Mouse (Mus musculus) cerebellum, adult 2 months (tissue): Measurements from ENCODE around the gene Bora. TPM values are rescaled to one million over a fixed set of nuclear protein-coding genes. Genes with fewer than 3 reads are reported as not detected.

Experiments
- DNase-seq, 2 experiments: peaks; one replicate each; pipeline ENCODE4 v3.0.0; 2021
- H3K27ac ChIP-seq: fragments of 200-500 bp; 2 replicates; pipeline ENCODE4 v1.5.1; 2012; ENCODE audit warnings: low read length, control low read depth, inconsistent platforms; ENCODE audit not compliant: insufficient read depth
- H3K27me3 ChIP-seq: fragments of 200-500 bp; 2 replicates; pipeline ENCODE4 v1.6.1; 2012; ENCODE audit warnings: inconsistent platforms, mild to moderate bottlenecking, low read length, moderate library complexity; ENCODE audit not compliant: control insufficient read depth, insufficient read depth
- H3K4me1 ChIP-seq: fragments of 200-500 bp; 2 replicates; pipeline ENCODE4 v1.6.1; 2011; ENCODE audit warnings: low read length; ENCODE audit not compliant: control insufficient read depth, insufficient read depth
- H3K4me3 ChIP-seq: fragments of 200-500 bp; replicated peaks from 2 replicates; pipeline ENCODE3; 2011; ENCODE audit warnings: mild to moderate bottlenecking, low read depth, low read length, control low read depth; ENCODE audit not compliant: insufficient read depth
- CTCF ChIP-seq: fragments of 200-500 bp; IDR thresholded peaks from 2 replicates; pipeline ENCODE4 v1.5.1; 2011; ENCODE audit warnings: low read depth, mild to moderate bottlenecking, control low read depth, low read length, moderate library complexity, borderline replicate concordance; ENCODE audit not compliant: insufficient read depth
- POLR2A ChIP-seq: fragments of 200-500 bp; IDR thresholded peaks from 2 replicates; pipeline ENCODE4 v1.6.1; 2011; ENCODE audit warnings: low read length, control low read depth, borderline replicate concordance; ENCODE audit not compliant: insufficient read depth
- WGBS: fragments of 180-500 bp; shearing (Covaris S2); methylation state at CpG from one replicate; pipeline ENCODE4 v1.1.7; 2018; 5-methylcytosine and 5-hydroxymethylcytosine counted together
- polyA plus RNA-seq: library from polyadenylated mRNA; depleted of rRNA; stranded (reverse); fragments of >200 nt; gene quantifications from 2 replicates; pipeline ENCODE4 v1.2.3, GENCODE M21; 2012

The Bora gene
- polyA plus RNA-seq, 1 experiment, result 4.3 TPM

DNA sequence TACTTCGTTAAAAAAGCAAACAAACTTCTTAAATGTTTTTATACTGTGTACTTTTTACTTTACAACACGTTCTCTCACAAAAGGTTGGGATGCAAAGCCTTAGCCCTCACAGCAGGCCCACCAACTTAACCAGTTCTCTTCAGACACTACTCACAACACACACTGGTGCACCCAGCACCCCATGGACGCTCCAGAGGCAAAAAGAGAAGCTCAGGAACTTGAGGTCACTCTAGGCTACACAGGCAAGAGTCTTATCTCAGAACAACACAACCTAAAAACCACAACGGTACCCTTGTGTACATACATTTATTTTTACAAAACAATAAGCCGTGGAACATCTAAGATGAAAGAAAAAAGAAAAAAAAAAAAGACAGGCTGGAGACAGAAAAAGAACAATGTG, 1.3 kb upstream of the Bora start:
- no peak for DNase-seq
- no peak overlapping the region for H3K27ac ChIP-seq
- 10% methylated on average over 5 of the region's 5 CpGs for WGBS
- H3K27me3 ChIP-seq, result no peaks in the 10 kb centered on the region
- peaks cover 8% of the 10 kb centered on the region for H3K4me1 ChIP-seq
- peak overlapping the region; percentile 2 for H3K4me3 ChIP-seq
- no peak for TF ChIP-seq CTCF

DNA sequence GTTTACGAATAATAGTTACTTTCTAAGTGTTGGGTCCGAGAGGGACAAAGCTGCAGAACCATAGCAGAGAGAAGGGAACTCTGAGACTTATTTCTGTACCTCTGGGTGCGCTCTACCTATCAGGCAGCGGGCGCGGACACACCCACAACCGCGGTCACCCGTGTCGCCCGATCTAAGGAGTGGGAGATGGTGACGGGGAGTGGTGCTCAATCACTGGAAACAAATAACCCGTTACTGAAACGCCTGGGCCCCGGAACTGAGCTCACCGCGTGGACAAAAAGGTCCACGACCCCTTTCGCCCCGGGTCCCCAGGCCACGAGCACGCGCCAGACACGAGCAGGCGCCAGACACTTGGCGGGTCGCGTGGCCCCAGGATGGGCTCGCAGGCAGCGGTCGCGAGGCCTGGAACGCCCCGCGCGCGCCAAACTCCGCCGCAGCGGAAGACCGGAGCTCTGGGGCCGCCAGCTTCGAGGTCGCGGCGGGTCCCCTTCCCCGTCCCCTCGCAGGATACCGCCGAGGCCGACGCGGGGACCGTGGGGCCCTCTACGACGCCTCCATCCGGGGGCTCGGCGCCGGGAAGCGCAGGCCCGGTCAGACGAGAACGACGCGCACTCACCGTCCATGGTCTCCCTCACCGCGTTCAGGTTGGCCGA, 518 bp upstream of the Bora start:
- WGBS, result under 1% methylated on average over 70 of the region's 70 CpGs
- Histone ChIP-seq H3K4me3 (peak overlapping the region; percentile 80), H3K27me3 (no peaks in the 10 kb centered on the region), H3K27ac (peak overlapping the region; percentile 45), H3K4me1 (peaks cover 8% of the 10 kb centered on the region)
- no peak for DNase-seq
- TF ChIP-seq POLR2A (no peak; the same call in 1 of the 2 replicates), CTCF (no peak)

DNA sequence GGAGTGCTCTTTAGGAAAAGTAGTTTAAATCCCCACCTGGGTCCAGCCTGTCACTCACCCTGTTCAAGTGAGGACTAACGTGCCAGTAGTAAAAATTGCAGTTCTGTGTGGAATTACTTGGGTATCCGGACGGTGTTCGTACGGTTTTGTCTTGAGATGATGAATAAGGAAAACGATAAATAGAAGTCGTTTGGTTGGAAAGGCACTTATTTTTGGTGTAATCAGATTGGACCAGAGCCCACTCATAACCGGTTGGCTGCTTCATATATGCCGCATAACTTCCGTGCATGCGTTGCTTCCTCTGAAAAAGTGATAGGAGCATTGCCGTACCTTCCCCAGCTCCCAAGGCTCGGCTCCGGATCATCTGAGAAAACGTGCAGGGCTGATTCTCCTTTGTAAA, 760 bp downstream of the Bora start:
- WGBS, result under 1% methylated on average over 15 of the region's 15 CpGs
- DNase-seq, result no peak
- Histone ChIP-seq H3K4me3 (peak overlapping the region; percentile 99), H3K27ac (no peak overlapping the region), H3K4me1 (peaks cover 8% of the 10 kb centered on the region), H3K27me3 (no peaks in the 10 kb centered on the region)
- TF ChIP-seq POLR2A (no peak), CTCF (no peak)

DNA sequence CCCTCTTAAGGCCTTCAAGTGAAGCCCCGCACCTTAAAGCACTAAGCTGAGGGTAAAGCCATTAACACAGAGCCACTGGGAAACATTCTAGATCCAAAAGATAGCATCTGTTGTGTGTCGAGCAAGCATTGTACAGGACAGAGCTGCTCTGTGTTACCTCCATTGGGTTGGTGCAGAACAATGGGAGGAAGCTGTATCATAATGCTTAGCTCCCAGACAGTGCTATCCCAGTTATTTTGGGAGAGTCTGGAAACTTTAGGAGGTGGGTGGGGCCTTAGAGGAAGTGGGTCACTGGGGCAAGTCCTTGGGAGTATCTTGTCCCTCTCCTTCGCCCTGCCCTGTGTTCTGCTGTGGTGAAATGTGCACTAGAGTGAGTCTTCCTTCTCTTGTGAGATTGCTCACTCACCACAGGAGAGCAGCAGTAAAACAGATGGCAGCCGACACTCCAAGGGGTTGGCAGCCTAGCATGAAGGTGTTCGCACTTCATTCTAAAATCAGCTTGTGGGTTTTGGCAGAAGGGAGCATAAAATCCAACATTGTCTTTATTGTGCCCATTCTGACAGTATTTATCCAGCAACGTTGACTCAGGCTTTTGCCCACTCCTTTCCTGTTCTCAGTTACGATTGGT, 13.1 kb downstream of the Bora start:
- Histone ChIP-seq H3K27me3 (no peaks in the 10 kb centered on the region), H3K4me1 (peaks cover 7% of the 10 kb centered on the region), H3K4me3 (no peak overlapping the region), H3K27ac (no peak overlapping the region)
- WGBS, result 25% methylated on average over 7 of the region's 7 CpGs
- DNase-seq, result peak; percentile 57 to 73
- TF ChIP-seq POLR2A, result no peak
- no peak for TF ChIP-seq CTCF

DNA sequence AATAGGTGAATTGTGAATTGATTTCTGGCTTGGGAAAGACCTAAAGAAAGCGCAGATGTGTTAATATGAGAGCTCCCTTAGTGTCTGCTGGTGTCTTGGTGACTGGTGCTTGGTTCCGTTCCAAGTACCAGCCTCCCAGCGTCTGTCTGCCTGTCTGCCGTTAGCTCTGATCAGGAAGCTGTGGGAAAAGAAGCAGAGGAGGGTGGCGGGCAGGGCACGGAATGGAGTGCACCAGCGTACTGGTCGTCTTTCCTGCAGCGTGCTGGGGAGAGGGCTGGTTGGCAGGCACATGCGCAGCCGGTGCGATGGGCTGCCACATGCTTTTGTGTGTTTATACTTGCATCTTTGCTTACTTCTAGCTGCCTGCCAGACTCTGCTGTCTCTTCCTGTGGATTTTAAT, 14.6 kb downstream of the Bora start:
- peak in 1 of 2 experiments; percentile 20 for DNase-seq
- H3K27me3 ChIP-seq, result no peaks in the 10 kb centered on the region
- H3K4me1 ChIP-seq, result peaks cover 7% of the 10 kb centered on the region
- 48% methylated on average over 12 of the region's 12 CpGs for WGBS
- H3K27ac ChIP-seq, result no peak overlapping the region
- H3K4me3 ChIP-seq, result no peak overlapping the region
- TF ChIP-seq CTCF, result no peak
- no peak for TF ChIP-seq POLR2A

DNA sequence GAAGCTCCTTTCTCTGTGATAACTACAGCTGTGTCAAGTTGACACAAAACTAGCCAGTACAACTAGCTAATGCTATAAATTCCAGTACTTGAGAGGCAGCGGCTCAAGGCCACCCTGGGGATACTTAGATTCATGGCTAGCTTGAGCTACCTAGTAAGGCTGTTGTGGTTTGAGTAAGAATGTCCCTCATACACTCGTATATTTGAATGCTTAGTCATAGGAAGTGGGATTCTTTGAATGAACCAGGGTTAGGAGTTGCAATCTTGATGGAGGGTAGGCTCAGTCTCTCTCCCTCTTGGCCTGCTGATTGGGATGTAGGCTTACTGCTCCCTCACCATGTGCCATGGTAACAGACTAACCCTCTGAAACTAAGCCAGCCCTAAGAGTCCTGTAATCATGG, 17.1 kb downstream of the Bora start:
- Histone ChIP-seq H3K4me3 (no peak overlapping the region), H3K4me1 (peaks cover 7% of the 10 kb centered on the region), H3K27ac (no peak overlapping the region), H3K27me3 (no peaks in the 10 kb centered on the region)
- TF ChIP-seq POLR2A, result no peak
- no peak for TF ChIP-seq CTCF
- WGBS, result 97% methylated on average over 2 of the region's 2 CpGs
- DNase-seq, result no peak

DNA sequence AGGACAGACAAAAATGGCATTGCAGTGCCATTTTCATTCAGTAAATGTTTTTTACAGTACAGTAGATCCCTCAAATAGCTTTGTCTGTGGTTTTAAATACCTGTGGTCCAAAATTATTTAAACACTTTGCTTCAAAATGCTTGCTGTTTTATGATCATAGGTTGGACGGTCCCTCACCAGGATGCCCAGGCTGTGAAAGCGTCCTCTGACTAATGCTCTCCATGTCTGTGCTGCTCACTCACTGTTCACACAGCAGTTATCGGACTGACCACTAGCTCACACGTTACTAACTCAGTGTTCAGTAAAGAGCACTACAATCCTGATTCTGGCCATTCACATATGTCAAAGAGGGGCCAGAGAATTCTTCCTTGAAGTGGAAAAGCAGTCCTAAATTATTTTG, 25.1 kb downstream of the Bora start:
- Histone ChIP-seq H3K4me1 (no peaks in the 10 kb centered on the region), H3K27me3 (no peaks in the 10 kb centered on the region), H3K4me3 (no peak overlapping the region), H3K27ac (no peak overlapping the region)
- TF ChIP-seq CTCF (no peak), POLR2A (no peak)
- no peak for DNase-seq
- WGBS, result 85% methylated on average over 4 of the region's 4 CpGs

DNA sequence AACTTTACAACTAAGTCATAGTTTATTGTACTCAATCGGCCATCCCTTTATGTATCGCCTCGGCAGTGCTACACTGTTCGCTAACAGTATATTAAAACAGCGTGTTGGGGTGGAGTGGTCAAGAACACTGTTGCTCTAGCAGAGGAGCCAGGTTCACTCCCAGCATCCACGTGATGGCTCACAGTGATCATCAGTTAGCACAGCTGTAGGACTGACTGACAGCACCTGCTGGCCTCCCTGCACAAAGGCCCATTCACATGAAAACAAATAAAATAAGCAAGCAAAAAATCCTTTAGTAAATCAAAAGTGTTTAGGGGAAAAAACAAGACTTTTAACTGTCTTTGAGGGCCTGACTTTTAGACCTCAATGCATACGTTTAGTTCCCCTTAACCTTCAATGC, 42.9 kb downstream of the Bora start:
- Histone ChIP-seq H3K4me1 (no peaks in the 10 kb centered on the region), H3K27ac (no peak overlapping the region), H3K4me3 (no peak overlapping the region), H3K27me3 (no peaks in the 10 kb centered on the region)
- TF ChIP-seq POLR2A, result no peak
- no peak for TF ChIP-seq CTCF
- DNase-seq, result no peak
- 88% methylated on average over 7 of the region's 7 CpGs for WGBS
